Mouse (Mus musculus): ENCODE measurements around the gene Krtap4-7.

DNA sequence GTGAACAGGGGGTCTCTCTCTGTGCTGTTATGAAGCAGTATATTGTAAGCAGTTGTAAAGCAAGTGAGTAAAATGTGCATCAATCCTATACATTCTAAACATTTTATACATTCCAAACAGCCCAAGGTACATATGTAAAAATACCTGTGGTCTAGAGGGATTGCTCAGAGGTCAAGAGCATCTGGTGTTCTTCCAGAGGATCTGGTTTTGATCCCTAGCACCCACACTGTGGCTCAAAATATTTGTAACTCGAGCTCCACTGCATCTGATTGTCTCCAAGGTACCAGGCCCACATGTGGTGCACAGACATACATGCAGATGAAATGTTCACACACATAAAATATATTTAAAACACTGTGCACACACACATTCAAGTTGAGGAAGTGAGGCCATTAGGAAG lies 3.0 kb downstream of the Krtap4-7 start:
- TF ChIP-seq CTCF (IDR thresholded peaks at IDR 0.05; ENCODE audit: borderline replicate concordance, insufficient read depth, low read depth, low read length): no peak
- TF ChIP-seq POLR2A (IDR thresholded peaks at IDR 0.05; ENCODE audit: borderline replicate concordance, insufficient read depth, low read length): no peak

Measured in cerebellum, adult 2 months (tissue).